23 mouse cellular contexts compared by ENCODE assay signal in genomic region chr1:85972341-85972740, GRCm38 (mm10). TPM values are rescaled to one million over a fixed set of nuclear protein-coding genes. Genes with fewer than 3 reads are reported as not detected.
"Had no signal": no experiment of that assay in that cellular context is flagged by ENCODE, and none has a peak within 500 bp of the region (broad histone marks: within the 10 kb centered on the region; RNA-seq: fewer than 3 reads in every experiment).

No protein-coding gene starts in this region.

- DNase-seq: retina, postnatal 1 day; right cerebral cortex, adult 18-20 months; right cerebral cortex, postnatal 14 days; right cerebral cortex, postnatal 25 days; right cerebral cortex, postnatal 4 days; spleen, adult 18-20 months; thymus, adult 18-20 months; thymus, adult 2 months; thymus, postnatal 14 days; thymus, postnatal 25 days; thymus, postnatal 36 days; thymus, postnatal 4 days had no signal

- H3K27ac ChIP-seq: neural tube, embryonic 12.5 days; neural tube, embryonic 13.5 days; neural tube, embryonic 15.5 days; stomach, embryonic 15.5 days; stomach, postnatal 0 days had no signal

- H3K9ac ChIP-seq: neural tube, embryonic 12.5 days; neural tube, embryonic 13.5 days; neural tube, embryonic 15.5 days; stomach, embryonic 15.5 days had no signal

- H3K4me3 ChIP-seq: neural tube, embryonic 12.5 days; neural tube, embryonic 13.5 days; neural tube, embryonic 15.5 days; stomach, embryonic 15.5 days had no signal

- H3K27me3 ChIP-seq: neural tube, embryonic 12.5 days; neural tube, embryonic 13.5 days; neural tube, embryonic 15.5 days; stomach, embryonic 15.5 days had no signal

- H3K4me2 ChIP-seq: neural tube, embryonic 12.5 days; neural tube, embryonic 13.5 days; neural tube, embryonic 15.5 days; stomach, embryonic 15.5 days had no signal

- H3K4me1 ChIP-seq: neural tube, embryonic 12.5 days; neural tube, embryonic 13.5 days; neural tube, embryonic 15.5 days; stomach, embryonic 15.5 days had no signal

- H3K36me3 ChIP-seq: neural tube, embryonic 12.5 days; neural tube, embryonic 13.5 days; neural tube, embryonic 15.5 days; stomach, embryonic 15.5 days had no signal

- H3K9me3 ChIP-seq: neural tube, embryonic 12.5 days; neural tube, embryonic 13.5 days; neural tube, embryonic 15.5 days; stomach, embryonic 15.5 days had no signal

RNA-seq across cellular contexts. Expression of gene Gpr55, which starts 11.5 kb away (rescaled TPM):
- polyA plus RNA-seq: neural tube, embryonic 13.5 days; stomach, embryonic 14.5 days had no signal

RNA-seq across cellular contexts. Expression of gene Spata3, which starts 44.3 kb away (rescaled TPM):
- total RNA-seq: neutrophil, adult 5-6 weeks had no signal
- polyA plus RNA-seq: neural tube, embryonic 12.5 days; neural tube, embryonic 13.5 days; spleen, adult 2 months; stomach, embryonic 14.5 days; stomach, embryonic 15.5 days; stomach, embryonic 16.5 days; stomach, postnatal 0 days; thymus, postnatal 0 days; urinary bladder, adult 2 months had no signal
